Mouse (Mus musculus) cerebellum, adult 9-11 months (tissue): ENCODE data around the gene Cym.

Experiments used
- DNase-seq: peaks from one replicate; pipeline ENCODE4 v3.0.0; 2022

Gene Cym

GRCm38 (mm10) chr3:107221608-107222007 is at the start of gene Cym:
Cym (minus strand) TSS chr3:107221732.
- no peak for DNase-seq

- no peak for DNase-seq
Observed at GRCm38 (mm10) chr3:107266814-107267345, 45.3 kb upstream of the Cym start.

GRCm38 (mm10) chr3:107261851-107262165 is 40.3 kb upstream of the Cym start:
- DNase-seq: no peak

GRCm38 (mm10) chr3:107260956-107261850 is 39.7 kb upstream of the Cym start:
- no peak for DNase-seq

- no peak for DNase-seq
Observed at GRCm38 (mm10) chr3:107257924-107258323, 36.4 kb upstream of the Cym start.

GRCm38 (mm10) chr3:107256724-107257123 is 35.2 kb upstream of the Cym start:
- no peak for DNase-seq

GRCm38 (mm10) chr3:107255992-107256391 is 34.5 kb upstream of the Cym start:
- no peak for DNase-seq

- no peak for DNase-seq
Observed at GRCm38 (mm10) chr3:107253925-107254324, 32.4 kb upstream of the Cym start.

- no peak for DNase-seq
Observed at GRCm38 (mm10) chr3:107252035-107252434, 30.5 kb upstream of the Cym start.

- DNase-seq: no peak
Observed at GRCm38 (mm10) chr3:107250320-107250719, 28.8 kb upstream of the Cym start.

GRCm38 (mm10) chr3:107249042-107249441 is 27.5 kb upstream of the Cym start:
- DNase-seq: no peak

GRCm38 (mm10) chr3:107246876-107247275 is 25.3 kb upstream of the Cym start:
- no peak for DNase-seq

- DNase-seq: no peak
Observed at GRCm38 (mm10) chr3:107241389-107242094, 20.0 kb upstream of the Cym start.

- no peak for DNase-seq
Observed at GRCm38 (mm10) chr3:107239607-107240006, 18.1 kb upstream of the Cym start, which contains the start of gene Prok1. Prok1 (minus strand) TSS chr3:107239707.

- no peak for DNase-seq
Observed at GRCm38 (mm10) chr3:107238471-107238980, 17.0 kb upstream of the Cym start.

GRCm38 (mm10) chr3:107238051-107238450 is 16.5 kb upstream of the Cym start:
- DNase-seq: no peak

- DNase-seq: no peak
Observed at GRCm38 (mm10) chr3:107233945-107234344, 12.4 kb upstream of the Cym start.

- peak; percentile 54 for DNase-seq
Observed at GRCm38 (mm10) chr3:107233351-107233813, 11.8 kb upstream of the Cym start.

- no peak for DNase-seq
Observed at GRCm38 (mm10) chr3:107231202-107231601, 9.7 kb upstream of the Cym start.

- DNase-seq: no peak
Observed at GRCm38 (mm10) chr3:107230527-107230926, 9.0 kb upstream of the Cym start, which contains the start of gene A630076J17Rik. A630076J17Rik (plus strand) TSS chr3:107230614.

GRCm38 (mm10) chr3:107229822-107230221 is 8.3 kb upstream of the Cym start:
- no peak for DNase-seq

GRCm38 (mm10) chr3:107229221-107229620 is 7.7 kb upstream of the Cym start:
- DNase-seq: no peak

GRCm38 (mm10) chr3:107225820-107226219 is 4.3 kb upstream of the Cym start:
- DNase-seq: no peak
